ENCODE assay signal across 8 mouse cellular contexts in genomic region chr2:61592699-61593029, GRCm38 (mm10). TPM values are rescaled to one million over a fixed set of nuclear protein-coding genes. Genes with fewer than 3 reads are reported as not detected.
A peak's percentile ranks its signal among the peaks of the same experiment; 100 is the strongest.
DNase-seq lines count a peak whose midpoint lies in the region; ATAC-seq and TF ChIP-seq lines count a peak whose summit lies in the region.

No protein-coding gene starts in this region.

- no peaks in the 10 kb centered on the region for H3K9me3 ChIP-seq in limb, embryonic 15.5 days
- no peaks in the 10 kb centered on the region for H3K9me3 ChIP-seq in stomach, embryonic 15.5 days

- intact Hi-C loops in gastrocnemius, adult 2 months (cut with DNase I) = no loop called here

- H3K4me3 ChIP-seq in gastrocnemius, adult 2 months = peak overlapping the region; percentile 98
- peak overlapping the region; percentile 88; the same call in 1 of the 2 replicates for H3K4me3 ChIP-seq in spleen, adult 2 months (ENCODE audit: extremely low read depth, insufficient read depth, insufficient read length)
- peak overlapping the region; percentile 84 for H3K4me3 ChIP-seq in limb, embryonic 15.5 days
- peak overlapping the region; percentile 75 for H3K4me3 ChIP-seq in stomach, embryonic 15.5 days (replicated peaks)

- WGBS in spleen, adult 2 months = 6% methylated on average over 5 of the region's 5 CpGs
- 14% methylated on average over 5 of the region's 5 CpGs for WGBS in limb, embryonic 15.5 days
- 12% methylated on average over 5 of the region's 5 CpGs for WGBS in stomach, embryonic 15.5 days

- no peak for DNase-seq in gastrocnemius, adult 2 months
- no peak for DNase-seq in gastrocnemius, postnatal 4 days (ENCODE audit: low spot score in 2 of 2)
- no peak for DNase-seq in spleen, adult 2 months (ENCODE audit: low read depth in 1 of 2, low spot score in 2 of 2)
- DNase-seq in spleen, adult 18-20 months = no peak
- no peak for DNase-seq in thymus, postnatal 10 days (ENCODE audit: low spot score in 2 of 2)
- DNase-seq in retina, postnatal 1 day = no peak

- H3K4me2 ChIP-seq in limb, embryonic 15.5 days = peak overlapping the region; percentile 53
- H3K4me2 ChIP-seq in stomach, embryonic 15.5 days = peak overlapping the region; percentile 64

- ATAC-seq in limb, embryonic 15.5 days (ENCODE audit: insufficient number of reproducible peaks, low FRiP score, low TSS enrichment, low read depth) = no peak
- no peak for ATAC-seq in stomach, embryonic 15.5 days (ENCODE audit: insufficient read depth, low FRiP score, low read depth)

- 0 out of 2 replicates have a peak, but pooled peaks cover 1% of the 10 kb centered on the region for H3K36me3 ChIP-seq in spleen, adult 2 months (ENCODE audit: control insufficient read depth, insufficient read depth, low read length)
- H3K36me3 ChIP-seq in limb, embryonic 15.5 days = no peaks in the 10 kb centered on the region
- no peaks in the 10 kb centered on the region for H3K36me3 ChIP-seq in stomach, embryonic 15.5 days

- no peak for TF ChIP-seq CTCF in gastrocnemius, adult 2 months (IDR thresholded peaks at IDR 0.05)
- no peak for TF ChIP-seq CTCF in spleen, adult 2 months (IDR thresholded peaks at IDR 0.05; ENCODE audit: extremely low read depth, insufficient read depth, insufficient read length, insufficient replicate concordance)

- no peak for TF ChIP-seq POLR2A in spleen, adult 2 months (IDR thresholded peaks at IDR 0.05; ENCODE audit: low read depth, low read length)

- H3K9ac ChIP-seq in limb, embryonic 15.5 days = no peak overlapping the region; the same call in 1 of the 2 replicates
- H3K9ac ChIP-seq in stomach, embryonic 15.5 days = no peak overlapping the region

- H3K27ac ChIP-seq in gastrocnemius, adult 2 months = peak overlapping the region; percentile 96
- H3K27ac ChIP-seq in spleen, adult 2 months (ENCODE audit: insufficient read depth, low read length) = no peak overlapping the region
- peak overlapping the region; percentile 90 for H3K27ac ChIP-seq in limb, embryonic 15.5 days
- H3K27ac ChIP-seq in stomach, embryonic 15.5 days = no peak overlapping the region; the same call in none of the 2 replicates

- peaks cover 10% of the 10 kb centered on the region; the same call in 1 of the 2 replicates for H3K4me1 ChIP-seq in spleen, adult 2 months (ENCODE audit: control insufficient read depth, insufficient read depth, insufficient read length)
- no peaks in the 10 kb centered on the region for H3K4me1 ChIP-seq in limb, embryonic 15.5 days
- H3K4me1 ChIP-seq in stomach, embryonic 15.5 days = no peaks in the 10 kb centered on the region

- no peaks in the 10 kb centered on the region for H3K27me3 ChIP-seq in spleen, adult 2 months (ENCODE audit: control insufficient read depth, insufficient read depth, low read length)
- H3K27me3 ChIP-seq in limb, embryonic 15.5 days = no peaks in the 10 kb centered on the region
- H3K27me3 ChIP-seq in stomach, embryonic 15.5 days (replicated peaks) = no peaks in the 10 kb centered on the region

RNA-seq across cellular contexts. Expression of gene Tank, which starts 14.3 kb away (rescaled TPM):
- total RNA-seq in gastrocnemius, adult 2 months (2021) = 10 to 100 TPM; 15.6 to 17.8 TPM
- 10 to 100 TPM; 17.5 to 22.0 TPM for total RNA-seq in gastrocnemius, postnatal 4 days (2021)
- polyA plus RNA-seq in spleen, adult 2 months (2012; rRNA removed) = 7.1 and 7.3 TPM in 2 replicates
- polyA plus RNA-seq in limb, embryonic 15.5 days (2015; fragmentation: Nextera tagmentation; extraction: Ambion mirVana) = 28.0 and 29.8 TPM in 2 replicates
- polyA plus RNA-seq in stomach, embryonic 15.5 days (2015; fragmentation: Nextera tagmentation; extraction: Ambion mirVana) = 31.6 and 35.3 TPM in 2 replicates

Comparison
In these comparisons a context has a peak if more than half of its experiments do, and no peak if none do; other contexts are left out.
1. H3K27ac ChIP-seq: peak in gastrocnemius, adult 2 months (single experiment) and limb, embryonic 15.5 days (single experiment); none in spleen, adult 2 months (single experiment) and stomach, embryonic 15.5 days (single experiment).
2. Peak in every context shown above with its lines, with median percentiles within 50 percentile points of each other: H3K4me3 ChIP-seq.